Mouse (Mus musculus) forebrain, embryonic 12.5 days (tissue): Measurements from ENCODE around the gene Nol10. TPM values are rescaled to one million over a fixed set of nuclear protein-coding genes. Genes with fewer than 3 reads are reported as not detected.

Experiments
- ATAC-seq: fragments of 200-750 bp; cut with Nextera tagmentation; 2 replicates; pipeline ENCODE4 v1.8.0; 2017; ENCODE audit warnings: moderate TSS enrichment; ENCODE audit not compliant: low FRiP score
- H3K27ac ChIP-seq: fragments of 300-500 bp; sonication (generic); 2 replicates; pipeline ENCODE4 v1.5.1; 2016; ENCODE audit warnings: mild to moderate bottlenecking
- H3K27me3 ChIP-seq: fragments of 300-500 bp; sonication (generic); 2 replicates; pipeline ENCODE4 v1.6.1; 2016; ENCODE audit warnings: mild to moderate bottlenecking
- H3K36me3 ChIP-seq: fragments of 300-500 bp; sonication (generic); replicated peaks from 2 replicates; pipeline ENCODE4 v1.6.1; 2016; ENCODE audit warnings: mild to moderate bottlenecking
- H3K4me1 ChIP-seq: fragments of 300-500 bp; sonication (generic); 2 replicates; pipeline ENCODE4 v1.6.1; 2016
- H3K4me2 ChIP-seq: fragments of 300-500 bp; sonication (generic); 2 replicates; pipeline ENCODE4 v1.6.1; 2016; ENCODE audit warnings: mild to moderate bottlenecking, moderate library complexity
- H3K4me3 ChIP-seq: fragments of 300-500 bp; sonication (generic); replicated peaks from 2 replicates; pipeline ENCODE4 v1.5.1; 2016; ENCODE audit warnings: mild to moderate bottlenecking
- H3K9ac ChIP-seq: fragments of 300-500 bp; sonication (generic); 2 replicates; pipeline ENCODE4 v1.6.1; 2016; ENCODE audit warnings: mild to moderate bottlenecking
- H3K9me3 ChIP-seq: fragments of 300-500 bp; sonication (generic); 2 replicates; pipeline ENCODE4 v1.6.1; 2016
- WGBS: fragments of 180-500 bp; shearing (Covaris S2); methylation state at CpG from one replicate; pipeline ENCODE4 v1.1.7; 2016; 5-methylcytosine and 5-hydroxymethylcytosine counted together
- polyA plus RNA-seq: library from polyadenylated mRNA; unstranded; fragments of >200 nt; fragmentation: Nextera tagmentation; extraction: Ambion mirVana; gene quantifications from 2 replicates; pipeline ENCODE4 v1.2.1, GENCODE M21; 2016

Gene Nol10
- polyA plus RNA-seq: 30.7 and 32.4 TPM in 2 replicates

- ATAC-seq: peak; percentile 97
- Histone ChIP-seq H3K27me3 (no peaks in the 10 kb centered on the region), H3K4me3 (peak within 1 kb of the TSS; percentile 85), H3K9me3 (no peaks in the 10 kb centered on the region), H3K4me2 (peak within 1 kb of the TSS; percentile 82), H3K4me1 (peaks cover 16% of the 10 kb centered on the region), H3K9ac (peak within 1 kb of the TSS; percentile 75), H3K27ac (peak within 1 kb of the TSS; percentile 50; the same call in 1 of the 2 replicates), H3K36me3 (peaks cover 14% of the 10 kb centered on the region)
- under 1% methylated on average over 42 of the region's 42 CpGs for WGBS
Observed at GRCm38 (mm10) chr12:17348048-17349036, at the start of gene Nol10. Gene Nol10, plus strand, starts transcription at chr12:17348458.

GRCm38 (mm10) chr12:17299902-17300301 lies 48.4 kb upstream of the Nol10 start:
- WGBS: 91% methylated on average over 1 of the region's 1 CpGs
- Histone ChIP-seq H3K4me2 (no peak overlapping the region), H3K27me3 (no peaks in the 10 kb centered on the region), H3K4me1 (no peaks in the 10 kb centered on the region), H3K9ac (no peak overlapping the region), H3K4me3 (no peak overlapping the region), H3K27ac (no peak overlapping the region), H3K36me3 (no peaks in the 10 kb centered on the region), H3K9me3 (no peaks in the 10 kb centered on the region)
- ATAC-seq: no peak

GRCm38 (mm10) chr12:17305445-17305844 lies 42.8 kb upstream of the Nol10 start:
- no peak overlapping the region for H3K9ac ChIP-seq
- ATAC-seq: no peak
- no peak overlapping the region for H3K27ac ChIP-seq
- no peak overlapping the region for H3K4me2 ChIP-seq
- 90% methylated on average over 7 of the region's 7 CpGs for WGBS
- no peaks in the 10 kb centered on the region; the same call in 1 of the 2 replicates for H3K4me1 ChIP-seq
- H3K4me3 ChIP-seq: no peak overlapping the region
- H3K36me3 ChIP-seq: no peaks in the 10 kb centered on the region
- no peaks in the 10 kb centered on the region for H3K27me3 ChIP-seq
- H3K9me3 ChIP-seq: no peaks in the 10 kb centered on the region

- H3K4me2 ChIP-seq: no peak overlapping the region
- no peak overlapping the region for H3K27ac ChIP-seq
- no peaks in the 10 kb centered on the region for H3K9me3 ChIP-seq
- H3K4me1 ChIP-seq: peaks cover 6% of the 10 kb centered on the region; the same call in 1 of the 2 replicates
- ATAC-seq: no peak
- no peak overlapping the region for H3K4me3 ChIP-seq
- no peak overlapping the region for H3K9ac ChIP-seq
- no peaks in the 10 kb centered on the region for H3K27me3 ChIP-seq
- WGBS: 43% methylated on average over 4 of the region's 4 CpGs
- no peaks in the 10 kb centered on the region for H3K36me3 ChIP-seq
Observed at GRCm38 (mm10) chr12:17308246-17308645, 40.0 kb upstream of the Nol10 start.

- Histone ChIP-seq H3K9ac (no peak overlapping the region), H3K27me3 (no peaks in the 10 kb centered on the region), H3K4me2 (0 out of 2 replicates have a peak overlapping the region, but pooled peaks have one; percentile 10), H3K27ac (no peak overlapping the region), H3K4me1 (peaks cover 6% of the 10 kb centered on the region; the same call in 1 of the 2 replicates), H3K36me3 (no peaks in the 10 kb centered on the region), H3K9me3 (no peaks in the 10 kb centered on the region), H3K4me3 (no peak overlapping the region)
- 37% methylated on average over 16 of the region's 16 CpGs for WGBS
- ATAC-seq: no peak
Observed at GRCm38 (mm10) chr12:17310852-17311839, 37.1 kb upstream of the Nol10 start.

- Histone ChIP-seq H3K9ac (no peak overlapping the region), H3K36me3 (no peaks in the 10 kb centered on the region), H3K4me2 (no peak overlapping the region), H3K27me3 (no peaks in the 10 kb centered on the region), H3K4me1 (peaks cover 4% of the 10 kb centered on the region; the same call in 1 of the 2 replicates), H3K4me3 (no peak overlapping the region), H3K27ac (no peak overlapping the region), H3K9me3 (no peaks in the 10 kb centered on the region)
- 90% methylated on average over 5 of the region's 5 CpGs for WGBS
- ATAC-seq: no peak
Observed at GRCm38 (mm10) chr12:17316096-17316495, 32.2 kb upstream of the Nol10 start.

GRCm38 (mm10) chr12:17317970-17318369 lies 30.3 kb upstream of the Nol10 start:
- Histone ChIP-seq H3K4me1 (no peaks in the 10 kb centered on the region), H3K4me2 (no peak overlapping the region), H3K36me3 (no peaks in the 10 kb centered on the region), H3K9ac (no peak overlapping the region), H3K4me3 (no peak overlapping the region), H3K9me3 (no peaks in the 10 kb centered on the region), H3K27me3 (peaks cover 6% of the 10 kb centered on the region), H3K27ac (no peak overlapping the region)
- 76% methylated on average over 4 of the region's 4 CpGs for WGBS
- ATAC-seq: no peak

GRCm38 (mm10) chr12:17318453-17318852 lies 29.8 kb upstream of the Nol10 start:
- Histone ChIP-seq H3K9me3 (no peaks in the 10 kb centered on the region), H3K9ac (no peak overlapping the region), H3K4me3 (no peak overlapping the region), H3K36me3 (no peaks in the 10 kb centered on the region), H3K27me3 (peaks cover 11% of the 10 kb centered on the region), H3K4me2 (no peak overlapping the region), H3K4me1 (no peaks in the 10 kb centered on the region), H3K27ac (no peak overlapping the region)
- no peak for ATAC-seq
- 83% methylated on average over 3 of the region's 3 CpGs for WGBS

- Histone ChIP-seq H3K9ac (peak overlapping the region; percentile 45), H3K27me3 (peaks cover 41% of the 10 kb centered on the region), H3K4me2 (peak overlapping the region; percentile 85), H3K4me1 (peaks cover 14% of the 10 kb centered on the region), H3K36me3 (no peaks in the 10 kb centered on the region), H3K9me3 (no peaks in the 10 kb centered on the region), H3K4me3 (peak overlapping the region; percentile 48), H3K27ac (no peak overlapping the region)
- 4% methylated on average over 51 of the region's 51 CpGs for WGBS
- ATAC-seq: 0 out of 2 replicates have a peak, but pooled peaks have one; percentile 49
Observed at GRCm38 (mm10) chr12:17324549-17325470, 23.4 kb upstream of the Nol10 start.

GRCm38 (mm10) chr12:17329259-17329658 lies 19.0 kb upstream of the Nol10 start, which contains the start of gene Atp6v1c2:
Gene Atp6v1c2, minus strand, starts transcription at chr12:17329359.
- WGBS: 86% methylated on average over 3 of the region's 3 CpGs
- H3K4me3 ChIP-seq: no peak within 1 kb of the TSS

GRCm38 (mm10) chr12:17333459-17333858 lies 14.8 kb upstream of the Nol10 start:
- H3K36me3 ChIP-seq: no peaks in the 10 kb centered on the region
- no peaks in the 10 kb centered on the region for H3K9me3 ChIP-seq
- H3K4me3 ChIP-seq: no peak overlapping the region
- no peak for ATAC-seq
- no peak overlapping the region for H3K27ac ChIP-seq
- H3K27me3 ChIP-seq: no peaks in the 10 kb centered on the region
- 53% methylated on average over 1 of the region's 1 CpGs for WGBS
- no peaks in the 10 kb centered on the region for H3K4me1 ChIP-seq
- no peak overlapping the region for H3K9ac ChIP-seq
- H3K4me2 ChIP-seq: no peak overlapping the region

More at GRCm38 (mm10) chr12:17329259-17329658, 19.0 kb upstream of the Nol10 start, which contains the start of gene Atp6v1c2:
- Histone ChIP-seq H3K4me1 (peaks cover 11% of the 10 kb centered on the region), H3K9me3 (no peaks in the 10 kb centered on the region), H3K36me3 (no peaks in the 10 kb centered on the region), H3K4me2 (no peak within 1 kb of the TSS), H3K27me3 (peaks cover 22% of the 10 kb centered on the region), H3K27ac (no peak within 1 kb of the TSS), H3K9ac (no peak within 1 kb of the TSS)
- no peak for ATAC-seq
